Mouse (Mus musculus) cerebellum, adult 9-10 months (tissue): ENCODE results near the gene Pgm5.
"Not testable (repeated sequence)": the region's sequence is repeated elsewhere in the genome, so short reads cannot be mapped to it uniquely, and the experiment has no call there.

Experiments used
- DNase-seq: peaks from one replicate; pipeline ENCODE4 v3.0.0; 2022

The Pgm5 gene

DNA sequence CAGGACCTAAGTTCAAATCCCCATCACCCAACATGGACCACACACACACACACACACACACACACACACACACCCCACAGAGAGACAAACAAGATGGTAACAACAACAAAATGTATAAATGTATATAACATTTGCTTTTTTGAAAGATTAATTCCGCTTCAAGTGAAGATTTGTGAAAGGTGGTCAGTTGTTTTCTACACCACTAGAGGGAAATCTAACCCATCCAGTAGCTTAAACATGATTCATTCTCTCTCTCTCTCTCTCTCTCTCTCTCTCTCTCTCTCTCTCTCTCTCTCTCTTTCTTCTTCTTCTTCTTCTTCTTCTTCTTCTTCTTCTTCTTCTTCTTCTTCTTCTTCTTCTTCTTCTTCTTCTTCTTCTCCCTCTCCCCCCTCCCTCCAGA, 158.5 kb downstream of the Pgm5 start:
- not testable (repeated sequence) for DNase-seq

DNA sequence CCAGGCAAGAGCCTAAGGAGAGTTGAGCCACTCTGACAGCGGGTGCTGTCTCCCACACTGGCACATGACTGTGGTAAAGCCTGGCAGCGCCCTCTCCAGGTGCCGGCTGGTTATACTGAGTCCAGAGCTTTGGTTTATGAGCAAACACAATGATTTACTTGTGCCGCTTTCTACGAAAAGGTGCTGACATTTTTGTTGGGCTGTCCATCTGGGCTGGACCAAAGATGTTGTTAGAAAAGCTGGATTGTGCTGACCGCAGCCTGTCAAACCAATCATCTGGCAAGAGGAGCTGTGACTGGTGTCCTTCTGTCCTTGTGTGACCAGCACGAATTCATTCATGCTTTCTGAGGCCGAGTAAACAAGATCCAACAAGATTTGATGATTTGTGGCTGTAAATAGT, 159.9 kb downstream of the Pgm5 start:
- DNase-seq = no peak

DNA sequence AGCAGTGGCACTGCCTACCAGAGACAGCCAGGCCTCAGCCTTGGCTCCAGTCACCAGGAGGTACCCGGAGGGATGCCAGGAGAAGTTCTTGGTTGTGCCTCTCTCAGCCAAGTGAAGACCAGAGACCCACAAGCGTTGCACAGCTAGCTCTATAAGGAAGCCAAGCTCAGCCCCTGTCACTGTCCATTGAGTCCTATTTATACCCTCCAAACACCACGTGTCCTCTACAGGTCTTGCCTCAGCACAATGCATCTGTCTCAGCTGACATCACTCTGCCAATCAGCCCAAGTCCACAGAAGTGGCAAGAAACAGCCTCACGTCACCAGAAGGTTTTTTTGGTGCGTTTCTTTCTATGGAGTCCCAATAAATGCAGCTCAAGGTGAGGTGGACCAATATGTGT, 161.0 kb downstream of the Pgm5 start:
- DNase-seq = no peak

DNA sequence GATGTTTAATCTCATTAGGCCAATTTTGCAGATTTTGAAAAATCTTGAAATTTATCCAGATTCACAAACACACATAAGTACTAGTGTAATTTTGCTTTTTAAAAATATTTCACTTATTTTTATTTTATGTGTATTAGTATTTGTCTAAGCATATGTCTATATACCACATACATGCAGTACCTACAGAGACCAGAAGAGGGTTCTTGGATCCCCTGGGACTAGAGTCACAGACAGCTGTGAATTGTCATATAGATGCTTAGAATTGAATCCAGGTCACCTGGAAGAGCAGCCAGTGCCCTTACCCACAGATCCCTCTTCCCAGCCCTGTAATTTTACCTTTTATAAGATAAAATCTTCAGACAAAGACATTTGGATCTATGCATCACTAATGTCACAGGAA, 161.7 kb downstream of the Pgm5 start:
- DNase-seq = no peak

GRCm38 (mm10) chr19:24699196-24699595, 162.5 kb downstream of the Pgm5 start:
- no peak for DNase-seq

- DNase-seq = no peak
These were observed 163.0 kb downstream of the Pgm5 start for GRCm38 (mm10) chr19:24698651-24699050.

- DNase-seq = no peak
These were observed 163.7 kb downstream of the Pgm5 start for GRCm38 (mm10) chr19:24697946-24698345.

DNA sequence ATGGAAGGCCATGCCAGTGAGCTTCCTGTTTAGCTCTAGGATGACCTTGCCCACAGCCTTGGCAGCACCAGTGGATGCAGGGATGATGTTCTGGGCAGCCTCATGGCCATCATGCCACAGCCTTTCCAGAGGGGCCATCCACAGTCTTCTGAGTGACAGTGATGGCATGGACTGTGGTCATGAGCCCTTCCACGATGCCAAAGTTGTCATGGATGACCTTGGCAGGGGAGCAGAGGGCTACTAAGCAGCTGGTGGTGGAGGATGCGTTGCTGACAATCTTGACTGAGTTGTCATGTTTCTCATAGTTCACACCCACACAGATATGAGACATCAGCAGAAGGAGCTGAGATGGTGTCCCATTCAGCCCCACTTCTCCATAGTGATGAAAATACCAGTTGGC, 169.0 kb downstream of the Pgm5 start:
- DNase-seq = no peak

DNA sequence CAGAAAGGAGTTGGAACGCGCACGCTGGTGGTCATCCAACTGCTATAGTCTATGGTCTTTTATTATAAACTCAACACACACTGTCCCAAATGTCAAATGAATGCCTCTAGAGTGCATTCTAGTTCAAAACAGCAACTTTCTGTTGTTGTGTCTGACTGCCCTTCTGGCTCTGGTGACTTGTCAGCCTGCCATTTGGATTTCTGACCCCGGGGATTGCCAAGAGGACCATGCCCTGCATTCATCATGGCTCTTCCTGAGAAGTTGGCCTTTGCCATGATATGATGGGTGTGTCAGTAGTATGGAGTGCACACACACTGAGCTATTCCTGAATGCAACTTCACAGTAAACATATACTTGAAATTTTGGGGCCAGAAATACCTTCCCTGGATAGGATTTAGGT, 172.1 kb downstream of the Pgm5 start:
- DNase-seq = no peak

DNA sequence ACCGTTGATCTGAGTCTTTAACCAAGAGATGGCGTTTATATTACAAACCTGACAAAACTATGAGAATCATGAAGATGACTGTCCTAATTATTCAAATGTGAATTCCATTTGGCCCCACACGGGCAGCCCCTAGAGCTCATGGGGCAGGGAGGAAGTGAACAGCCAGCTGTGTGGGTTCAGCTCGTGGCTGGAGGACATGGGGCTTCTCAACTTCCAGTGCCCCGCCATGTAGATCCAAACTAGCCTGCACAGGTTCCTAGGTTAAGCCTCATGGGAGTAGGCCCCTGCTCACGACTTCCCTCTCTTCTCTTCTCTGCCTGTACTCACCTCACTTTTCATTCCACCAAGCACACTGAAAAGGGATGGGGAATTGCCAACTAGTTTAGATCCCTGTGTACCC, 173.3 kb downstream of the Pgm5 start:
- DNase-seq = no peak

- no peak for DNase-seq
These were observed 175.2 kb downstream of the Pgm5 start for GRCm38 (mm10) chr19:24686411-24686810.

- no peak for DNase-seq
These were observed 178.5 kb downstream of the Pgm5 start for GRCm38 (mm10) chr19:24683016-24683720.

- DNase-seq = no peak
These were observed 184.2 kb downstream of the Pgm5 start for GRCm38 (mm10) chr19:24677242-24677984.

DNA sequence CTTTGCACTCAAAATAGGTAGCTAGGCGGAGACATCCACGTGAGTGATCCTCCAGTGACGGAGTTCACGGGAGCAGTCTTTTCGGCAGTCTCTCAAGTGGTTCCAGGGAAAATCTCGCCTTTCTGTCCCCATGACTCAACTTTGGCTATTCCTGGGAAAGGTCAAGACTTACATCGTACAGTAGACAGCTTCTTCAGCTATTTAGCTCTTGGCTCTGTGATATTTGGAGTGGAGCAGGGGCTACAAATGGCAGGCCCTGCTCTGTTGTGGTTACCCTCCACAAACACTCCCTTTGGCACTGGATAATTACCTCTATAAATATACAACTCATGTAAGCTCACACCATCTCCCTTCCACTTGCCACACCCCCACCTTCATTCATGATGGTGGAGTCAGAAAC, 185.2 kb downstream of the Pgm5 start:
- DNase-seq = no peak

DNA sequence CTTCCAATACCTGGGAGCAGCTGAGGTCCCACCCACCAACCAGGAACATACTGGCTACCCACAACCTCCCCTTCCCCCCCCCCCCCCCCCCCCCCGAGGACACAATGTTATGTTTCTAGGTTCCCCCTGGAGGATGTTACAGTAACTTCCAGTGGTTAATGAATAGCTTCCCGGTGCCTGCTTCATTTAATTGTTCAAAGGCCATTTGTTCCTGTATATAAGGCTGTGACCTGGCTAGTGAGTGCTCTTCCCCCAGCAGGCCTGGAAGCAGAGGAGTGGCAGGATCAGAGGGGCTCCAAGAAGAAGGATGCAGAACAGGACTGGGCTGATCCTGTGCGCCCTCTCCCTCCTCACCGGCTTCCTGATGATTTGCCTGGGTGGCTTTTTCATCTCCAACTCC, 187.9 kb downstream of the Pgm5 start, which contains the start of gene Tmem252:
TSS of gene Tmem252 (plus strand) at position 247 of the 400 bp plus-strand sequence.
- DNase-seq = no peak

- DNase-seq = no peak
These were observed 188.3 kb downstream of the Pgm5 start for GRCm38 (mm10) chr19:24673331-24673730.

DNA sequence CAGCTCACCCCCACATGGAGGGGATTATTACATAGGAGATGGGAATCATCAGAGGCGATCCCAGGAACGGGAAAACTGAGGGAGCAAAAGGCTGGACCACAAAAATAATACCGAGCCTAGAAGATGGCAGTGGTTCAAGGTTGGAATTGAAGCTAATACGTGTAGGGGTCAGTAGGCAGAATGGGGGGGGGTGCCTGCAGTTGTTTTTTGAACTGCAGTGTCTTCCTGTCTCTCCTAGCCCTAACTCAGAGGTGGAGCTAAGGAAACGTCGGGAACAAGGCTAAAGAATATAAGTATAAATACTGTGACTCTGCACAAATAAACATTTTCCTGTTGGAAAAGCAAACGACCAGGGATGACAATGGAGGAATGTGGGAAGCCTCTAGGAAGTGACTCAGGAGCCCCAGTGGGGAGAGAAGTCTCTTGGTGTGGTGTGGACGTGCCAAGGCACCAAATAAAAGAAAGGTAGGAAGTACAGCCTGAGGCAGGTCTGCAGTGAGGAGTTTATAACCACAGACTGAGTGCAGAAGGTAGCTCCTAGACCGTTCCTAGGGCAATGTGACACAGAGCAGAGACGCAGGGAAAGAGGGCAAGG, 189.2 kb downstream of the Pgm5 start:
- no peak for DNase-seq

DNA sequence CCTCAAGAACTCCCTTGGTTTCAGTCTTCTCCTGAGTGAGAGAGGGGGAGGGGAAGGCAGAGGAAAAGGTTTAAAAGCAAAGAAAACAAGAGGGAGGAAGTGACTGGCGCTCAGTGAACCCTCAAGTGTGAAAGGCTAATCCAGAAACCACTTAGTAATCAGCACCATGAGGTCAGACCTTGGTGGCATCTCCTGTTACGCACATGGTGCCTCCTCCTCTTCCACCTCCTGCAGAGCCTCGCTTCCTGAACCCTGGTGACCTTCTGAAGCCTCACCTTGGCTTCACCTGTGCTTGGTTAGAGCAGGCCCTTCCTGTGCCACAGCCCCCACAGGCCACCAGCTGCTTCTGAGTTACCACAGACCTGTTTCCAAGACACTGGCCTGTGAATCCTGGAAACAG, 190.1 kb downstream of the Pgm5 start:
- DNase-seq = no peak

GRCm38 (mm10) chr19:24667527-24667926, 194.1 kb downstream of the Pgm5 start:
- no peak for DNase-seq

DNA sequence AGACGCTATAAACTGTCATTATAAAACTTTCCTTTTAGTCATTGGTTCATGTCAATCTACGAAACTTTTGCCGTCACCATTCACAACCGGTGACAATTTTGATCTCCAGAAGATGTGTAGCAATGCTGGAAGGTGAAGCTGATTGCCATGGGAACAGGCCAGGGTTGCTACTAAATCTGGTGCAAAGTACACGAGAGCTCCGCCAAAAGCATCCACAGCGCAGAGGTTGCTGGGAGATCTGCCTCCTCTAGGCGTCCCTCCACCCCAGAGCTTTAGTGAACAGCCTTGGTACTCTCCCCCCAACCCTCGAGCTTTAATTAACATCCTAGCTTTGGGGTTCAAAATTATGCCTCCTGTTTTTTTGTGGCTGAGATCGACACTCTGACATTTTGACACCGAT, 195.9 kb downstream of the Pgm5 start:
- no peak for DNase-seq

GRCm38 (mm10) chr19:24662346-24662745, 199.3 kb downstream of the Pgm5 start:
- DNase-seq = no peak

DNA sequence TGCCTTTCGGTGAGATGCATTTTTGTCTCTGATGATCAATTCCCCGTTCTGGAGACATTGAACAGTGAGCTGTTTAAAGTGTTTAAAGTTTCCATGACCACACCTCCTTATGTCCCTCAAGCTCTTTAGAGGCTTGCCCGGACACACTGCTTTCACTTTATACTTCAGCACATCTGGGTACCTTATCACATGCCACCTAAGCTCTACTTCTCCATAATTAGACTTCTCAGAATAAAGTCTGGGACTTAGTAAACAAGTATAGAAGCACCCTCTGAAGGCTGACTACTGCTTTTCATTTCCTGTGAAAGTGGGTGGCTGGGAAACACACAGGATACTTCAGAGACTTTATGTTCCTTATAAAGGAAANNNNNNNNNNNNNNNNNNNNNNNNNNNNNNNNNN, 204.7 kb downstream of the Pgm5 start:
- no peak for DNase-seq

GRCm38 (mm10) chr19:24653230-24653799, 208.3 kb downstream of the Pgm5 start:
- DNase-seq = no peak
